Mouse (Mus musculus) thymus, adult 2 months (tissue): ENCODE measurements around the gene Pdss2. TPM values are rescaled to one million over a fixed set of nuclear protein-coding genes. Genes with fewer than 3 reads are reported as not detected.
A peak's percentile ranks its signal among the peaks of the same experiment; 100 is the strongest.

ENCODE experiments used
- DNase-seq: peaks from one replicate; pipeline ENCODE4 v3.0.0; 2021
- H3K27ac ChIP-seq: fragments of 200-500 bp; 2 replicates; pipeline ENCODE4 v1.5.1; 2012; ENCODE audit warnings: low read length, control low read depth; ENCODE audit not compliant: control insufficient read depth, insufficient read depth
- H3K27me3 ChIP-seq: fragments of 200-500 bp; 2 replicates; pipeline ENCODE4 v1.6.1; 2012; ENCODE audit warnings: mild to moderate bottlenecking, low read length, moderate library complexity, mixed read lengths; ENCODE audit not compliant: control insufficient read depth, insufficient read depth
- H3K36me3 ChIP-seq: fragments of 200-500 bp; 2 replicates; pipeline ENCODE4 v1.6.1; 2012; ENCODE audit warnings: mild to moderate bottlenecking, low read length, moderate library complexity; ENCODE audit not compliant: control insufficient read depth, insufficient read depth
- H3K4me1 ChIP-seq: fragments of 200-500 bp; replicated peaks from 2 replicates; pipeline ENCODE4 v1.6.1; 2012; ENCODE audit warnings: low read length; ENCODE audit not compliant: control insufficient read depth, insufficient read depth
- H3K4me3 ChIP-seq: fragments of 200-500 bp; 2 replicates; pipeline ENCODE4 v1.5.1; 2012; ENCODE audit warnings: mild to moderate bottlenecking, low read length, control low read depth, moderate library complexity; ENCODE audit not compliant: control insufficient read depth, insufficient read depth
- CTCF ChIP-seq: fragments of 200-500 bp; IDR thresholded peaks from 2 replicates; pipeline ENCODE4 v1.5.1; 2012; ENCODE audit warnings: mild to moderate bottlenecking, control low read depth, low read length, moderate library complexity, borderline replicate concordance; ENCODE audit not compliant: control insufficient read depth, poor library complexity, insufficient read depth; ENCODE audit errors: extremely low read depth
- POLR2A ChIP-seq: fragments of 200-500 bp; IDR thresholded peaks from 2 replicates; pipeline ENCODE4 v1.6.1; 2012; ENCODE audit warnings: mild to moderate bottlenecking, low read length, control low read depth, moderate library complexity; ENCODE audit not compliant: control insufficient read depth, poor library complexity, insufficient read depth; ENCODE audit errors: extremely low read depth
- WGBS: fragments of 180-500 bp; shearing (Covaris S2); methylation state at CpG from one replicate; pipeline ENCODE4 v1.1.7; 2018; 5-methylcytosine and 5-hydroxymethylcytosine counted together
- polyA plus RNA-seq: library from polyadenylated mRNA; depleted of rRNA; stranded (reverse); fragments of >200 nt; gene quantifications from 2 replicates; pipeline ENCODE4 v1.2.3, GENCODE M21; 2012

Pdss2 gene
- polyA plus RNA-seq, 1 experiment: 10.5 TPM

GRCm38 (mm10) chr10:43440981-43441740 is 219.9 kb downstream of the Pdss2 start:
- no peak overlapping the region for H3K4me3 ChIP-seq
- H3K27me3 ChIP-seq: no peaks in the 10 kb centered on the region
- no peaks in the 10 kb centered on the region for H3K4me1 ChIP-seq
- DNase-seq: no peak
- H3K27ac ChIP-seq: no peak overlapping the region
- no peaks in the 10 kb centered on the region for H3K36me3 ChIP-seq
- 84% methylated on average over 15 of the region's 15 CpGs for WGBS
- no peak for TF ChIP-seq CTCF

GRCm38 (mm10) chr10:43448656-43449055 is 227.4 kb downstream of the Pdss2 start:
- TF ChIP-seq POLR2A (no peak), CTCF (no peak)
- H3K36me3 ChIP-seq: no peaks in the 10 kb centered on the region
- WGBS: 95% methylated on average over 3 of the region's 3 CpGs

GRCm38 (mm10) chr10:43451848-43452662 is 230.8 kb downstream of the Pdss2 start:
- no peaks in the 10 kb centered on the region for H3K36me3 ChIP-seq
- peak overlapping the region; percentile 36 for H3K4me3 ChIP-seq
- TF ChIP-seq CTCF (no peak), POLR2A (no peak)
- no peak overlapping the region for H3K27ac ChIP-seq
- DNase-seq: peak; percentile 68
- 16% methylated on average over 16 of the region's 16 CpGs for WGBS
- H3K27me3 ChIP-seq: no peaks in the 10 kb centered on the region
- peaks cover 3% of the 10 kb centered on the region; the same call in 1 of the 2 replicates for H3K4me1 ChIP-seq

More at GRCm38 (mm10) chr10:43448656-43449055, 227.4 kb downstream of the Pdss2 start:
- Histone ChIP-seq H3K4me3 (no peak overlapping the region), H3K27me3 (no peaks in the 10 kb centered on the region), H3K4me1 (peaks cover 3% of the 10 kb centered on the region; the same call in 1 of the 2 replicates), H3K27ac (no peak overlapping the region)
- DNase-seq: no peak

GRCm38 (mm10) chr10:43452663-43452996 is 231.3 kb downstream of the Pdss2 start:
- no peak for DNase-seq
- TF ChIP-seq CTCF (no peak), POLR2A (no peak)
- no peaks in the 10 kb centered on the region for H3K27me3 ChIP-seq
- H3K36me3 ChIP-seq: no peaks in the 10 kb centered on the region
- H3K27ac ChIP-seq: no peak overlapping the region
- peaks cover 3% of the 10 kb centered on the region; the same call in 1 of the 2 replicates for H3K4me1 ChIP-seq
- 24% methylated on average over 5 of the region's 5 CpGs for WGBS
- H3K4me3 ChIP-seq: peak overlapping the region; percentile 36

GRCm38 (mm10) chr10:43454219-43454618 is 232.9 kb downstream of the Pdss2 start:
- H3K27me3 ChIP-seq: no peaks in the 10 kb centered on the region
- DNase-seq: no peak
- TF ChIP-seq POLR2A: no peak
- no peak for TF ChIP-seq CTCF
- H3K36me3 ChIP-seq: no peaks in the 10 kb centered on the region
- no peak overlapping the region for H3K4me3 ChIP-seq
- no peak overlapping the region for H3K27ac ChIP-seq
- 100% methylated on average over 1 of the region's 1 CpGs for WGBS
- H3K4me1 ChIP-seq: peaks cover 3% of the 10 kb centered on the region; the same call in 1 of the 2 replicates

GRCm38 (mm10) chr10:43454671-43455070 is 233.4 kb downstream of the Pdss2 start:
- DNase-seq: no peak
- TF ChIP-seq CTCF (no peak), POLR2A (no peak)
- 94% methylated on average over 3 of the region's 3 CpGs for WGBS
- Histone ChIP-seq H3K27ac (no peak overlapping the region), H3K36me3 (no peaks in the 10 kb centered on the region), H3K4me1 (peaks cover 3% of the 10 kb centered on the region; the same call in 1 of the 2 replicates), H3K4me3 (no peak overlapping the region), H3K27me3 (no peaks in the 10 kb centered on the region)
